Mouse (Mus musculus): ENCODE measurements around the gene Hbs1l. TPM values are rescaled to one million over a fixed set of nuclear protein-coding genes. Genes with fewer than 3 reads are reported as not detected.

Gene Hbs1l
- polyA plus RNA-seq (2012; rRNA removed; ENCODE audit: low replicate concordance), result 9.6 and 11.2 TPM in 2 replicates

DNA sequence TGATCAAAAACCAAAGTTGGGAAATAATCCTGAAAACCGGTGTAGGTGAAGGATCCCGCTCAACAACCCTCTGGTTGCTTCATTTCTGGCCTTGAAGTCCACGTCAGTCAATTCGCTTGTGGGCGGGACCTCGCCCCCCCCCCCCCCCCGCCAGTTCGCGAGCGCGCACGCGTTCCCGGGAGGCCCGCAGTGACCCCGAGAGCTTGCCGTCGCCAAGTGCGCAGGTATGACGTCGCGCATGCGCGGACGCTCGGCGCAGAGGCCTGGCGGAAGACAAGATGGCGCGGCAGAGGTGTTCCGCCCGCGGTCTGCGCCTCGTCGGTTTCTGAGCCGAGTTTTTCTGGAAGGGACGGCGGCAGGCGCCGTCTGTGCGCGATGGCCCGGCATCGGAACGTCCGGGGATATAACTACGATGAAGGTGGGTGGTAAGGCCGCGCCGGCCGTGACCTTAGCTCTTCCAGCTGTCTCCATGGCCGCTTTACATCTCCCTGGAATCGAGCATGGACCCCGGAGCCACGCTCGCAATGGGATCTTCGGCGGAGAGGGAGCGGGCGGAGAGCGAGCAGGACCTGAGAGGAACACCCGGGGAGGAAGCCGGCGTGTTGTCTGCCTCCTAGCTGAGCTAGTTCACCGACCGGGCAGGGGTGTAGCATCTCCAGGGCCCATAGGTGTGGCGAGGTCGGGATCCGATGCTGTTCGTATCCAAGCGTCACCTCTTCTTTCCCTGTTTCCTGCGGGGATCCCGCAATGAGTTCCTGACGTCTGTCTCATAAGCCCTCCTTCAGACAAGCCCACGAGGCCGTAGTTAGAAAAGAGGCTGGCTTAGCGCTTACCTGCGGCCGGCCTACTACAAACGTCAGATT, at the start of gene Hbs1l:
Gene Hbs1l (plus strand): TSS at position 221 of the 863 bp plus-strand sequence.

DNA sequence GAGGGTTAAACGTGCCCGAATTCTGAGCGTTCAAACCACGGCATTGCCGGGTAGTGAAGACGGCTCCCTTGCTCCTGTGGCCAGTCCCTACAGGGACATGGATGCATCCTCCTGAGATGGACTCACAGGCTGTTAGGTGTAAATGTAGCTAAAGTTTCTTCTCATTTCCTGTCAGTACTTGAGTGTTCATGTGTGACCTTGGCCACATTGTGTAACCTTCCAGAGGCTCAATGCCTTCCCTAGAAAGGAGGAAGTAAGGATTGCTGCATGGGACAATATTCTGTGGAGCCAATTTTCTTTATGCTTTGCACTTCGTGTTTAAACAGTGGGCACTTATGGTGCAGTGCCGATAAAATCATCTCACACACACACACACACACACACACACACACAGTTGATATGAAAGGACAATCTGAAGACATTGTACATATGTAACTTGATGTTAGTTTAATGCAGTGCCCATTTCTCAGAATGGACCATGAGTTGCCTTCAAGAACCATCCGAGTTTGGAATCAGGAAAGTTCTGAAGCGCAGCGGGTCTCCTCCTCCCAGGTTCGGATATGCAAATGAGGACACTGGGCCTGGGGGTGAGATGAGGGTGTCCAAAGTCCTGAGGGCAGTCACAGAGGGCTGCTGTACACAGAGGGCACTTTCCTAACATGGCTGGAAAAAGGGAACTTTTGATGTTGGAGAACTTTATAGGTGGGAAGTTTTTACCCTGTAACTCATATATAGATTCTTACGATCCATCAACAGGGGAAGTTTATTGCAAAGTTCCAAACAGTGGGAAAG, 81.1 kb downstream of the Hbs1l start, which contains the start of gene Aldh8a1:
Gene Aldh8a1 (plus strand): TSS at position 610 of the 792 bp plus-strand sequence.

Other genes with a start within 250 kb of the Hbs1l start
- gene Myb, start 135.0 kb upstream of the Hbs1l start, polyA plus RNA-seq (2012; rRNA removed; ENCODE audit: low replicate concordance), result 6.8 and 8.6 TPM in 2 replicates
- 0.14 and 1.1 TPM in 2 replicates for gene Aldh8a1, start 81.3 kb downstream of the Hbs1l start, polyA plus RNA-seq (2012; rRNA removed; ENCODE audit: low replicate concordance)